Mouse (Mus musculus) cerebellum, adult 8-10 months (tissue): ENCODE measurements around the gene 2510009E07Rik.

Experiments used
- DNase-seq: peaks from one replicate; pipeline ENCODE4 v3.0.0; 2022

Gene 2510009E07Rik

GRCm38 (mm10) chr16:21631815-21632222, 62.6 kb downstream of the 2510009E07Rik start:
- no peak for DNase-seq

GRCm38 (mm10) chr16:21630614-21631013, 63.9 kb downstream of the 2510009E07Rik start:
- no peak for DNase-seq

- DNase-seq: peak; percentile 32
Observed at GRCm38 (mm10) chr16:21628061-21628591, 66.3 kb downstream of the 2510009E07Rik start.

GRCm38 (mm10) chr16:21627248-21627647, 67.2 kb downstream of the 2510009E07Rik start:
- DNase-seq: no peak

- DNase-seq: peak; percentile 17
Observed at GRCm38 (mm10) chr16:21625784-21626634, 68.5 kb downstream of the 2510009E07Rik start.

GRCm38 (mm10) chr16:21620630-21621029, 73.8 kb downstream of the 2510009E07Rik start:
- DNase-seq: no peak

GRCm38 (mm10) chr16:21615802-21616201, 78.7 kb downstream of the 2510009E07Rik start:
- DNase-seq: peak; percentile 24

- no peak for DNase-seq
Observed at GRCm38 (mm10) chr16:21610473-21610872, 84.0 kb downstream of the 2510009E07Rik start.

GRCm38 (mm10) chr16:21608176-21608865, 86.1 kb downstream of the 2510009E07Rik start:
- no peak for DNase-seq

GRCm38 (mm10) chr16:21607651-21608040, 86.8 kb downstream of the 2510009E07Rik start:
- DNase-seq: no peak

- DNase-seq: no peak
Observed at GRCm38 (mm10) chr16:21607021-21607650, 87.3 kb downstream of the 2510009E07Rik start.

- no peak for DNase-seq
Observed at GRCm38 (mm10) chr16:21606249-21607020, 88.0 kb downstream of the 2510009E07Rik start.

- no peak for DNase-seq
Observed at GRCm38 (mm10) chr16:21604354-21604753, 90.1 kb downstream of the 2510009E07Rik start.
